Mouse (Mus musculus): ENCODE measurements around the gene Mbd3. TPM values are rescaled to one million over a fixed set of nuclear protein-coding genes. Genes with fewer than 3 reads are reported as not detected.
A peak's percentile ranks its signal among the peaks of the same experiment; 100 is the strongest.

The Mbd3 gene
- 193 and 199 TPM in 2 replicates for polyA plus RNA-seq (2012; rRNA removed)

DNA sequence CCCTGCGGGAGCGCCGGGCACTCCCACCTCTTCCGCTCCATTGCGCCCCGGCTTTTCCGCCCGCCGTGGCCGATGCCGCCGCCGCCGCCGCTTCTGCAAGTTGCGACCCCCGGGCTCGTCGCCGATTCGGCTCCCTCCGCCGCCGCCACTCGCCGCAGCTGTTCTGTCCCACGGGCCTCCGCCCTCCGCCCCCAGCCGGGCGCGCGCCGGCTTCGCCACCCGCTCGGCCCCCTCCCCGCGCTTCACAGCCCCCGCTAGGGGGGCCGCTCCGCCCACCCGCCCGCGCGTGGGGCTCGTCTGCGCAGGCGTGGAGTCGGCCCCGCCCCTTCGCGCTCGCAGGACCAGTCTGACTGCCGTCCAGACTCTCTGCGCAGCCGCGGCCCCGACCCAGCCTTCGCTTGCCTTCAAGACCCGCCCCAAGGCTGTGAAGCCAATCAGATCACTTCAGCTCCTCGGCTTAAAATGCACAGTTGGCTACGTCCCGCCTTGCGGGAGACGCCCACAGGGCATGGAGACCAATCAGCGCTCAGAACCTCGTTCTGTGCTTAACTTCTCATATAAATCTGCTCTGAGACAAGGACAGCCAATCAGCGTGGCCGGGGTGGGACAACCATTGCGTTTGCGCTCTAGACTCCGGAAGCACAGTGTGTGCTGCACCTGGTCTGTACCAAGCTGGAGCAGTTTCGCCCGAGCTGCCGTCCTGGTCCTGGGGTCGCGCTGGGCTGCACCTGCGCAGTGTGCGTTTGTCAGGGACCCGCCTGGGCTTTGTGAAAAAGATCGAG is at the start of gene Mbd3:
TSS of gene Mbd3 (minus strand) at position 360 of the 782 bp plus-strand sequence.
- H3K27me3 ChIP-seq (ENCODE audit: control insufficient read depth, insufficient read depth, low read length), result no peaks in the 10 kb centered on the region
- peak; percentile 98 for TF ChIP-seq POLR2A (IDR thresholded peaks at IDR 0.05; ENCODE audit: borderline replicate concordance, insufficient read depth, low read length)
- TF ChIP-seq CTCF (IDR thresholded peaks at IDR 0.05; ENCODE audit: borderline replicate concordance, insufficient read depth, low read depth, low read length), result no peak
- H3K4me1 ChIP-seq (ENCODE audit: control insufficient read depth, insufficient read depth, low read length), result peaks cover 16% of the 10 kb centered on the region
- H3K4me3 ChIP-seq (replicated peaks; ENCODE audit: insufficient read depth, low read depth, low read length), result peak within 1 kb of the TSS; percentile 59
- DNase-seq, result peak; percentile 99 to 100
- under 1% methylated on average over 80 of the region's 82 CpGs for WGBS
- H3K27ac ChIP-seq (ENCODE audit: insufficient read depth, low read length), result peak within 1 kb of the TSS; percentile 88

DNA sequence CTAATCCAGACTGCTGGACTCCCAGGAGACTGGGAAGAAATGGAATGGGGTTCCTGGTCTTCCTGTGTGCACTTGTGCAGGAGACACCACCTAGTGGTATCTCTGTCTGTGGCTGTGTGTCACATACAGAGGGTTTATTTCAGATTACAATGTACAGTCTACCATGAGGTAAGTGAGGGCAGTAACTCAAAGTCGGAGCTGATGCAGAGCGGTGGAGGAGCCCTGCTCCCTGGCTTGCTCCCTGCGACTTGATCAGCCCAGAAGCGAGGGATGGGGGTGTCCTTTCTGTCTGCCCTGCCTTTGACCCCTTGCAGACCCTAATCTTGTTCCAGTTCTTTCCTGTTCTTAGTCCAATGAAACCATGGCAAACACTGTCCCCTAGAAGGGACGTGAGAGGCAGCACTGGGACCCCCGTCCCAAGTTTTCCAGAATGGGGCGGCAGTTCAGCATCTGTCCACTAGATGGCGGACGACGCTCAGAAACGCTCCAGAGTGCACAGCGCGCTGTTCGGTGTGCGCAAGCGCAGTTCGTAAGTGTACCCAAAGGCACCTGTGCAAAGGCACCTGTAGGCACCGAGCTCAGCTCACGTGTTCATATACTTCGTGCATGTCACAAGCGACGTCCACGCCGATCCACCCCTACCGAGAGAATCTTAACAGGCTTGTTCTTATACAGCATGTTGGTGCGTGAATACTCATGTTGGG is 46.7 kb upstream of the Mbd3 start:
- no peaks in the 10 kb centered on the region for H3K4me1 ChIP-seq (ENCODE audit: control insufficient read depth, insufficient read depth, low read length)
- DNase-seq, result peak; percentile 79 to 83
- TF ChIP-seq POLR2A (IDR thresholded peaks at IDR 0.05; ENCODE audit: borderline replicate concordance, insufficient read depth, low read length), result no peak
- peak; percentile 98 for TF ChIP-seq CTCF (IDR thresholded peaks at IDR 0.05; ENCODE audit: borderline replicate concordance, insufficient read depth, low read depth, low read length)
- no peaks in the 10 kb centered on the region for H3K27me3 ChIP-seq (ENCODE audit: control insufficient read depth, insufficient read depth, low read length)
- 9% methylated on average over 26 of the region's 26 CpGs for WGBS
- no peak overlapping the region for H3K27ac ChIP-seq (ENCODE audit: insufficient read depth, low read length)
- no peak overlapping the region for H3K4me3 ChIP-seq (replicated peaks; ENCODE audit: insufficient read depth, low read depth, low read length)

DNA sequence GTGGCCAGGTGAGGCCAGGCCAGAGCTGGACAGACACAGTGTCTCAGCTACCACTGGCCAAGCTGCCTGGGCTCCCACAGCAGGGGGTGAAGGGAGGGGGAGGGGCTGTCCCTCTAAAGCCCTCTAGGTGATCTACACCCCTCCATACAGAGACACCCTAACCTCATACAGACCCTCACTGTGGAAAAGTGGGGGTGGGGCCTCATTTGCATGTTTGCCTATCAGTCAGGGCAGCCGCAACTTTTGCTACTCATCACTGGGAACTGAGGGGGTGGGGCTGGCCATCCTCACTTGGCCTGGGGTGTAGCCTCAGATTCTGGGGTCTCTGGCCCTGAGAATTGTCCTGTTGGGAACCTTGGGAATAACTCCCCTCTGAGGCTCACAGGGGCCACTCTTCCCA is 45.7 kb upstream of the Mbd3 start:
- 90% methylated on average over 1 of the region's 1 CpGs for WGBS
- no peaks in the 10 kb centered on the region for H3K4me1 ChIP-seq (ENCODE audit: control insufficient read depth, insufficient read depth, low read length)
- TF ChIP-seq CTCF (IDR thresholded peaks at IDR 0.05; ENCODE audit: borderline replicate concordance, insufficient read depth, low read depth, low read length) (no peak), POLR2A (IDR thresholded peaks at IDR 0.05; ENCODE audit: borderline replicate concordance, insufficient read depth, low read length) (no peak)
- H3K4me3 ChIP-seq (replicated peaks; ENCODE audit: insufficient read depth, low read depth, low read length), result no peak overlapping the region
- H3K27me3 ChIP-seq (ENCODE audit: control insufficient read depth, insufficient read depth, low read length), result no peaks in the 10 kb centered on the region
- no peak for DNase-seq
- no peak overlapping the region for H3K27ac ChIP-seq (ENCODE audit: insufficient read depth, low read length)

DNA sequence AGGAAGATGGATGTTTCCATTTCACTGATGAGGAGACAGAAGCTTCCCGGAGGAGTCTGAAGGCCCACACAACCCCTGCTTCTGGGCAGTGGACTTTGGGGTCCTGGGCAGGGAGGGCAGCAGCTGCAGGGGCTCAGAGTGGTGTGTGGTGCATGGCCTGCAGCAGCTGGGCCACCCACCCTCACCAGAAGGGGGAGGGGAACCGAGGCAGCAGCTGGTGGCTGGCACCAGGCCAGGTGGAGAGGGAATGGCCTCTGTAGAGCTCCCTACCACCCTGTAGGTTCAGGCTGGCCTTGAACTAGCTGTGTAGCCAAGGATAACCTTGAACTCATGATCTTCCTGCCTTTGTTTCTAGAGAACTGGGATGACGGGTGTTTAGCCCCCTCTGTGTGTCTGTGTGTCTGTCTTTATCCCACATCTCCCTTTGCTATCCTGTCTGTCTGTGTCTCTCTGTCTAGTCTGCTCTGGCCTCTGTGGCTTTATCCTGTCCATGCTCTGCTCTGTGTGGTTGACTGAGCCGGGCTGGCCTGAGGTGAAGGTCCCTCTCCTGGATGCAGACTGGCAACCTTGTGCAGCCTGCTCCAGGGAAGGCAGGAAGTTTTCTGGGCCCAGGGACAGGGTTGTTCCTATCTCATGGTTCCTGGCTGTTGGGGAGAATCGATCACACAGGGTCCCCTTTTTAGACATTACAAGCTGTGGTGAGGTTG is 45.1 kb upstream of the Mbd3 start:
- TF ChIP-seq POLR2A (IDR thresholded peaks at IDR 0.05; ENCODE audit: borderline replicate concordance, insufficient read depth, low read length) (no peak), CTCF (IDR thresholded peaks at IDR 0.05; ENCODE audit: borderline replicate concordance, insufficient read depth, low read depth, low read length) (no peak)
- Histone ChIP-seq H3K4me3 (replicated peaks; ENCODE audit: insufficient read depth, low read depth, low read length) (no peak overlapping the region), H3K27ac (ENCODE audit: insufficient read depth, low read length) (no peak overlapping the region), H3K4me1 (ENCODE audit: control insufficient read depth, insufficient read depth, low read length) (no peaks in the 10 kb centered on the region), H3K27me3 (ENCODE audit: control insufficient read depth, insufficient read depth, low read length) (no peaks in the 10 kb centered on the region)
- DNase-seq, result no peak
- 38% methylated on average over 5 of the region's 5 CpGs for WGBS

DNA sequence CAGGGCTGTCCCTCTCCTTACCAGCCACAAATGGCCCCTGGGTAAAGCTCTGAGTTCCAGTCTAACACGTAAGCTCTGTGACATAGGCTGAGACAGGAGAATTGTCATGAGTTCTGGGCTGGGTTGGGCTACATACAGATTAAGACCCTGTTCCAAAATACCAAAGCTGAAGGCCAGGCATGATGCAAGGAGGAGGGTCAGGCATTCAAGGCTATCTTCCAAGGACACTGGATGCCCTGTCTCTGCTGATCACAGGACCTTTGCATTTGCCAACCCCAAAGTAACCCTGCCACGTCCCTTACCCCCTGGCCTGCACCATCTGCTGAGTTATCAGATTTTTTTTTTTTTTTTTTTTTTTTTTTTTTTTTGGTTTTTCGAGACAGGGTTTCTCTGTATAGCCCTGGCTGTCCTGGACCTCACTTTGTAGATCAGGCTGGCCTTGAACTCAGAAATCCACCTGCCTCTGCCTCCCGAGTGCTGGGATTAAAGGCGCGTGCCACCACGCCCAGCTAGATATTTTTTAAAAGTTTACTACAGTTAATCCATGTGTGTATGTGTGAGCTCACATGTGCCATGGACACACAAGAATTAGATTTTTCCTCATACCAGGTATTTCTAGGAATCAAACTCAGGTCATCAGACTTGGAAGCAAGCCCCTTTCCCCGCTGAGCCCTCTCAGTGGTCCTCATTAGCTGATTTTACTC is 44.4 kb upstream of the Mbd3 start:
- H3K27me3 ChIP-seq (ENCODE audit: control insufficient read depth, insufficient read depth, low read length), result no peaks in the 10 kb centered on the region
- no peak overlapping the region for H3K4me3 ChIP-seq (replicated peaks; ENCODE audit: insufficient read depth, low read depth, low read length)
- no peak for TF ChIP-seq POLR2A (IDR thresholded peaks at IDR 0.05; ENCODE audit: borderline replicate concordance, insufficient read depth, low read length)
- H3K4me1 ChIP-seq (ENCODE audit: control insufficient read depth, insufficient read depth, low read length), result no peaks in the 10 kb centered on the region
- DNase-seq, result no peak
- no peak overlapping the region for H3K27ac ChIP-seq (ENCODE audit: insufficient read depth, low read length)
- 66% methylated on average over 8 of the region's 8 CpGs for WGBS

DNA sequence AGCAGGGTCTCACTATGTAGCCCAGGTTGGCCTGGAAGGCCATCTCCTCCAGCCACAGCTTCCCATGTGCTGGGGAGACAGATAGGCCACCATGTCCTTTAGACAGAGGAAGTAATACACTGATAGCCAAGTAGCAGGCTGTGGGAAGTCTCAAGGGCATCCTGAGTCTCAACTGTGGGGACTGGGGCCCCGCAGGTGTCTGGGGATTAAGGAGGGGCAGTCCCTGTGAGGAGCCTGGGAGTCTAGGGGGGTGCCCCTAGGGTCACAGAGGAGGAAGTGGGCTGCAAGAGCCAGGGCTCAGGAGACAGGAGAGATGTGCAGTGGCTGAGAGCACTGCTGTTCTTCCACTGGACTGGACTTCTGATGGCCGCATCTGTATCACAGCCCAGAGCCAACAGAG is 43.6 kb upstream of the Mbd3 start:
- Histone ChIP-seq H3K27me3 (ENCODE audit: control insufficient read depth, insufficient read depth, low read length) (no peaks in the 10 kb centered on the region), H3K4me3 (replicated peaks; ENCODE audit: insufficient read depth, low read depth, low read length) (no peak overlapping the region), H3K27ac (ENCODE audit: insufficient read depth, low read length) (no peak overlapping the region), H3K4me1 (ENCODE audit: control insufficient read depth, insufficient read depth, low read length) (no peaks in the 10 kb centered on the region)
- DNase-seq, result no peak
- TF ChIP-seq CTCF (IDR thresholded peaks at IDR 0.05; ENCODE audit: borderline replicate concordance, insufficient read depth, low read depth, low read length) (no peak), POLR2A (IDR thresholded peaks at IDR 0.05; ENCODE audit: borderline replicate concordance, insufficient read depth, low read length) (no peak)
- WGBS, result 39% methylated on average over 2 of the region's 2 CpGs

DNA sequence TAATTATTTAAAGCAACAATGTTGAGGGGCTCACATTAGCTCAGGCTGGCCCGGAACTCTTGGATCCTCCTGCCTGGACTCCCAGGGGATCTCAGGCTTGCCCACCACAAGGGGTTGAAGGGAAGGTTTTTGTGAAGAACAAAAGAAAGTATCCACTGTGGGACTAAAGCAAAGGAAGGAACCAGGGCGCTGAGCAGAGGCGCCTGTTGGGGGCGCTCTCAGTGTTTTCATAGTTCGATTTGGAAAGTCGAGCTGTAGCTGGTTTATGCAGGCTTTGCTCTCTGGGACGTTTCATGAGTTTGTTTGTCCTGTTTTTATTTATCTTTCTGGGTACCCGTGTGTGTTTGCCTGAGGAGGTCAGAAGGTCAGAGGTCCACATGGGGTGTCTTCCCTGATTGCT is 42.2 kb upstream of the Mbd3 start:
- Histone ChIP-seq H3K27ac (ENCODE audit: insufficient read depth, low read length) (no peak overlapping the region), H3K27me3 (ENCODE audit: control insufficient read depth, insufficient read depth, low read length) (no peaks in the 10 kb centered on the region), H3K4me3 (replicated peaks; ENCODE audit: insufficient read depth, low read depth, low read length) (no peak overlapping the region), H3K4me1 (ENCODE audit: control insufficient read depth, insufficient read depth, low read length) (no peaks in the 10 kb centered on the region)
- TF ChIP-seq CTCF (IDR thresholded peaks at IDR 0.05; ENCODE audit: borderline replicate concordance, insufficient read depth, low read depth, low read length) (no peak), POLR2A (IDR thresholded peaks at IDR 0.05; ENCODE audit: borderline replicate concordance, insufficient read depth, low read length) (no peak)
- DNase-seq, result no peak
- 65% methylated on average over 8 of the region's 8 CpGs for WGBS
